Mouse (Mus musculus) right cerebral cortex, postnatal 36 days (tissue): Measurements from ENCODE around the gene Grap.

Source experiments
- DNase-seq, 2 experiments: peaks; one replicate each; pipeline ENCODE4 v3.0.0; 2022; ENCODE audit warnings: low spot score in 2 of 2, mixed read lengths in 1 of 2

The Grap gene

GRCm38 (mm10) chr11:61720636-61721035 is 67.6 kb downstream of the Grap start, which contains the start of gene Slc5a10:
Slc5a10 (minus strand) TSS chr11:61720826.
- no peak for DNase-seq

- DNase-seq: no peak
Observed at GRCm38 (mm10) chr11:61722077-61722476, 69.0 kb downstream of the Grap start.
